Mouse (Mus musculus) C2C12 (cell line): Measurements from ENCODE around the gene 4930518I15Rik. TPM values are rescaled to one million over a fixed set of nuclear protein-coding genes. Genes with fewer than 3 reads are reported as not detected.
A peak's percentile ranks its signal among the peaks of the same experiment; 100 is the strongest.

Experiments used
- H3K27me3 ChIP-seq: one replicate; pipeline ENCODE4 v1.6.1; 2011; ENCODE audit not compliant: control insufficient read depth, insufficient read depth, insufficient read length
- H3K36me3 ChIP-seq: one replicate; pipeline ENCODE4 v1.6.1; 2011; ENCODE audit not compliant: control insufficient read depth, insufficient read depth
- H3K4me3 ChIP-seq: one replicate; pipeline ENCODE4 v1.5.1; 2011; ENCODE audit warnings: mild to moderate bottlenecking, control low read depth; ENCODE audit not compliant: poor library complexity, insufficient read depth, severe bottlenecking
- H3K79me2 ChIP-seq: one replicate; pipeline ENCODE4 v1.6.1; 2011; ENCODE audit not compliant: control insufficient read depth, insufficient read depth
- H3K79me3 ChIP-seq: one replicate; pipeline ENCODE4 v1.6.1; 2011; ENCODE audit warnings: low read depth, control low read depth
- H3ac ChIP-seq: one replicate; pipeline ENCODE3; 2011; ENCODE audit warnings: low read depth; ENCODE audit not compliant: control insufficient read depth, insufficient read length
- CEBPB ChIP-seq: IDR thresholded peaks from one replicate; pipeline ENCODE4 v1.6.1; 2011; ENCODE audit warnings: low read depth, mild to moderate bottlenecking, control low read depth, moderate library complexity
- CTCF ChIP-seq: IDR thresholded peaks from one replicate; pipeline ENCODE4 v1.5.1; 2011; ENCODE audit not compliant: control insufficient read depth, insufficient read depth, insufficient read length
- FOSL1 ChIP-seq: IDR thresholded peaks from one replicate; pipeline ENCODE4 v1.8.0; 2011; ENCODE audit warnings: mild to moderate bottlenecking, low read length; ENCODE audit not compliant: poor library complexity, insufficient read depth, severe bottlenecking
- MAX ChIP-seq: IDR thresholded peaks from one replicate; pipeline ENCODE4 v1.6.1; 2011; ENCODE audit warnings: mild to moderate bottlenecking, control low read depth
- MYOD1 ChIP-seq: IDR thresholded peaks from one replicate; pipeline ENCODE4 v1.6.1; 2011; ENCODE audit warnings: low read depth; ENCODE audit not compliant: control insufficient read depth, insufficient read length
- MYOG ChIP-seq: IDR thresholded peaks from one replicate; pipeline ENCODE4 v1.6.1; 2011; ENCODE audit not compliant: control insufficient read depth, insufficient read length; ENCODE audit errors: extremely low read depth
- USF1 ChIP-seq: IDR thresholded peaks from one replicate; pipeline ENCODE4 v1.6.1; 2011; ENCODE audit warnings: low read depth, mild to moderate bottlenecking, control low read depth, moderate library complexity
- polyA plus RNA-seq: library from polyadenylated mRNA; unstranded; fragments of >200 nt; fragmentation: generic; extraction: Trizol; gene quantifications from one replicate; pipeline ENCODE4 v1.2.1, GENCODE M21; 2012; ENCODE audit warnings: missing spikeins

The 4930518I15Rik gene
- polyA plus RNA-seq, 1 experiment: 0.27 TPM

DNA sequence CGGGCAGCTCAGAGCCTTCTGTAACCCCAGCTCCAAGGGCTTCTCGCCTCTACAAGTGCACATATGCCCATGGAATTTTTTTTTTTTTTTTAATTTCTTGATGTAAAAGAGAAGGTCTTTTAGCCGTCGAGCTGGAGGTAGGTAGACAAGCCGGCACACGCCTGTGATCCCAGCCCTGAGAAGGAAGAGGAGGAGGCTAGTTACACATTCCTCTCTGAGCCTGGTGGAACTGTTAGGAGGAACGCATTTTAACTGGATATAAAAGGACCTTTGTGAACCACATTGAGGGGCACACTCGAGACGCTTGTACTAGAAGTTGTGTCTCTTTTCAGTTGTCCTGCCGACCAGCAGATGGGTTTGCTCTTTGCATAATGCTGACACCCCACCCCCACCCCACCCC, 13.0 kb downstream of the 4930518I15Rik start:
- no peak overlapping the region for H3K4me3 ChIP-seq
- peaks cover 15% of the 10 kb centered on the region for H3K79me3 ChIP-seq
- TF ChIP-seq CTCF (no peak), FOSL1 (no peak), MYOG (no peak), MAX (no peak), CEBPB (no peak), MYOD1 (no peak), USF1 (no peak)
- no peaks in the 10 kb centered on the region for H3K27me3 ChIP-seq
- H3ac ChIP-seq: no peak overlapping the region
- peaks cover 40% of the 10 kb centered on the region for H3K79me2 ChIP-seq
- H3K36me3 ChIP-seq: peaks cover 17% of the 10 kb centered on the region

DNA sequence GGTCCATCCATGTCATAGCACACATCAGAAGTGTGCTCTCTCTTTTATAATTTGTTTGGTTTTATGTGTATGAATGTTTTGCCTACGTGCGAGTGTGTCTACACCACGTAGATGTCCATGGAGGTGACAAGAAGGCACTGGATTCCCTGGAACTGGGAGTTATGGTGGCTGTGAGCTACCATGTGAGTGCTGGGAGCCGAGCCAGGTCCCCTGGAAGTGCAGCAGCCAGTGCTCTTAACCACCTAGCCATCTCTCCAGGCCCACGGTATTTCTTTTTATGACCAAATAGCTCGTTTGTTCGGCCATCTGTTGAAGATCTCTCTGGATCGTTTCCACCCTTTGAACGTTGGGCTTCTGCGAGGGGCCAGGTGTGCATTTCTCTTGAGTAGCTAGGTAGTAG, 14.4 kb downstream of the 4930518I15Rik start:
- Histone ChIP-seq H3K4me3 (no peak overlapping the region), H3K79me3 (peaks cover 15% of the 10 kb centered on the region), H3ac (no peak overlapping the region), H3K27me3 (no peaks in the 10 kb centered on the region), H3K79me2 (peaks cover 40% of the 10 kb centered on the region), H3K36me3 (peaks cover 11% of the 10 kb centered on the region)
- TF ChIP-seq FOSL1: no peak
- no peak for TF ChIP-seq MAX
- no peak for TF ChIP-seq MYOG
- TF ChIP-seq CEBPB: no peak
- TF ChIP-seq CTCF: no peak
- TF ChIP-seq MYOD1: no peak
- TF ChIP-seq USF1: no peak

DNA sequence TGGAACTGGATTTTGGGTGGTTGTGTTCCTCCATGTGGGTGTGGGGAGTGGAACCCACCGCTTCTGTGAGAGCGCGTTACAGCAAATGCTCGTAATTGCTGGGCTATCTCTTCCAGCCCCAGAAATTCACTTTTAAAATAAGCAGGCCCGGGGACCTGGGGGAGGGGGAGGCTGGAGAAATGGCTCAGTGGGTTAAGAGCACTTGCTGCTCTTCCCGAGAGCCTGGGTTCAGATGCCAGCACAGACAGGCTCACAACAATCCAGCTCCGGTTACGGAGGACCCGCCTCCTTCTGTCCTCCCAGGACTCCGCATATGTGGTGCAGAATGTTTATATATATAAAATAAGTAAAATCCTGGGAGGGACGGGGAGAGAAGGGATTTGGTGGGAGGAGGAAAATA, 15.0 kb downstream of the 4930518I15Rik start:
- no peak overlapping the region for H3K4me3 ChIP-seq
- H3K27me3 ChIP-seq: no peaks in the 10 kb centered on the region
- peaks cover 15% of the 10 kb centered on the region for H3K79me3 ChIP-seq
- H3ac ChIP-seq: peak overlapping the region; percentile 38
- peaks cover 40% of the 10 kb centered on the region for H3K79me2 ChIP-seq
- TF ChIP-seq CEBPB (no peak), MYOG (no peak), CTCF (no peak), FOSL1 (no peak), MYOD1 (no peak), USF1 (no peak), MAX (no peak)
- peaks cover 11% of the 10 kb centered on the region for H3K36me3 ChIP-seq

DNA sequence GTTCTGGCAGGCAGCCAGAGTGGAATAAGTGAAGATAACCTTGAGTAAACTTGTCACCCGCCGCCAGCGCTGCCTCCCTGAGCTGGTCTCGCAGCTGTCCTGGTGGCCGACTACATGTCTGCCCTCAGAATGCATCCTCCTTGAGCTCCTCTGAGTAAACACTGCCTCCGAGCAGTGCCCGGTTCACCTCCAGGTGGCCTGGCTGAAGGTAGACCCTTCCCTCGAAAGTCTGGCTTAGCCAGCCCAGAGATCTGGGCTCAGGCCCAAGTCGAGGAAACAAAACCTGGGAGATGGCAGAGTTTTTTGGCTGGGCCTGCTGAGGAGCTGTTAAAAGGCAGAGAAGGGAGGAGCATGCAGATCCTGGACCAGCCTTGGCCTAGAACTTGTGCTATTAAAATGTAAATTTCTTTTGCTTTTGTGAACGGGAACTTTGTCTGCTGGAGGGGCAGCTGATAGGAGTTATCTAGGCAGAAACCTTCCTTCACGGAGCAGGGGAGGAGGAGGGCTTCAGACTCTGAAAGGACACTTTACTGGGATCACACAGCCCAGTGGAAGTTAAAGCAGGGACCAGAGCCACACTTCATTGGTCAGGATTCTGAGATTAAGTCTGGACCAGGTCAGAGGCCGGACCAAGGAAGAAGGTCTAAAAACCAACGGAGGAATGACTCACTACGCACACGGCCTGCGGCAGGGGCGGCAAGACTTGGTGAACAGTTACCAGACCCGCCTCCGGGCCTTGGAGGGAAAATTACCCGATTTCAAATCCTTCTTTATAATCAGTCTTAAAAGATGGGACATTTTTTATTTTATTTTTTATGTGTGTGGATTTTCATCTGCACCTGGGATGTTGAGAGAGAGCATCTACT, 15.7 kb downstream of the 4930518I15Rik start:
- Histone ChIP-seq H3K79me3 (peaks cover 15% of the 10 kb centered on the region), H3K79me2 (peaks cover 40% of the 10 kb centered on the region), H3ac (peak overlapping the region; percentile 40), H3K4me3 (peak overlapping the region; percentile 66), H3K27me3 (no peaks in the 10 kb centered on the region), H3K36me3 (peaks cover 5% of the 10 kb centered on the region)
- TF ChIP-seq USF1: no peak
- no peak for TF ChIP-seq CEBPB
- TF ChIP-seq MYOD1: peak; percentile 36
- TF ChIP-seq MYOG: no peak
- TF ChIP-seq FOSL1: peak; percentile 35
- TF ChIP-seq MAX: no peak
- no peak for TF ChIP-seq CTCF

DNA sequence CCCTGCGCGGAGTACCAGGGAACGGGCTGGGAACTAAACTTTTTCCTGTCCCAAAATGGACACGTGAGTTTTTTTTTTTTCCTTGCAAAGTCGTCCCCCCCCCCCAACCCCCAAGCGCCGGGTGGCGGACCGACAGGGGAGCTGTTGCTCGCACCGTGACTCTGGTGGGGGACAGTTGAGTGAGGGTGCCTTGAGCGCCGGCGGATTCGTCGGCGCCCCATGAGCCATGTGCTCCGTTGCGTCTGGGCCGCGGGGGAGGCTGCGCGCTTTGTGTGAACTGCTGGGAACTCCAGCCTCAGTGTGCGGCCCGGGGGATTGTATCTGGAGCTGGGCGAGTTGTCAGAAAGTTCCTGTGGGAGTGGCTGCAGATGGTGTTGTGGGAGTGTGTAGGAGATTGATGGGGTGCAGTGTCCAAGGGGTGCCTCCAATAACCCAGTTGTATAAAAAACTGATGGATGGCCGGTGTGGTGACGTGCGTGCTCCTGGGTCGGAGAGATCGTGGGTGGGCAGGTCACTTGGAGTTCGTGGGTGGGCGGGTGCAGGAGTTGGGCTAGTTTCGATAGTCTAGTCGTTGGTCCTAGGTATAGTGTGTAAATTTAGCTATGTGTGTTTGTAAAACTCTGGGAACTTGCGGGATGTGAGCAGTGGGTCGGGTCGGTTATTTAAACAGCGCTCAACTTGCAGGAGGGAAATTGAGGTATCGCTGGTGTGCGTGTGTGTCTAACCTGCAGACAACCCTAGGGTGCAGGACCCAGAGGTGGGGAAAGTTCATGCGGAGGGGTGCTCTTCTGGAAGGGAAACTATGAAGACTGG, 16.5 kb downstream of the 4930518I15Rik start:
- TF ChIP-seq MAX: peak; percentile 75
- no peak for TF ChIP-seq FOSL1
- H3K27me3 ChIP-seq: no peaks in the 10 kb centered on the region
- H3ac ChIP-seq: peak overlapping the region; percentile 55
- H3K4me3 ChIP-seq: peak overlapping the region; percentile 66
- no peaks in the 10 kb centered on the region for H3K36me3 ChIP-seq
- peaks cover 36% of the 10 kb centered on the region for H3K79me2 ChIP-seq
- peaks cover 15% of the 10 kb centered on the region for H3K79me3 ChIP-seq
